Mouse (Mus musculus) testis, adult 2 months (tissue): ENCODE measurements around the gene Med8. TPM values are rescaled to one million over a fixed set of nuclear protein-coding genes. Genes with fewer than 3 reads are reported as not detected.

Experiments
- H3K27ac ChIP-seq: fragments of 200-500 bp; 2 replicates; pipeline ENCODE4 v1.5.1; 2012; ENCODE audit warnings: low read depth, low read length; ENCODE audit not compliant: control insufficient read depth, insufficient read depth
- H3K27me3 ChIP-seq: fragments of 200-500 bp; 2 replicates; pipeline ENCODE4 v1.6.1; 2012; ENCODE audit warnings: mild to moderate bottlenecking, low read length, moderate library complexity; ENCODE audit not compliant: control insufficient read depth, insufficient read depth
- H3K36me3 ChIP-seq: fragments of 200-500 bp; 2 replicates; pipeline ENCODE4 v1.6.1; 2012; ENCODE audit warnings: mild to moderate bottlenecking, low read length; ENCODE audit not compliant: control insufficient read depth, insufficient read depth
- H3K4me1 ChIP-seq: fragments of 200-500 bp; 2 replicates; pipeline ENCODE4 v1.6.1; 2012; ENCODE audit warnings: low read length; ENCODE audit not compliant: control insufficient read depth, insufficient read depth
- H3K4me3 ChIP-seq: fragments of 200-500 bp; 2 replicates; pipeline ENCODE4 v1.5.1; 2012; ENCODE audit warnings: low read depth, mild to moderate bottlenecking, low read length, moderate library complexity, mixed read lengths; ENCODE audit not compliant: control insufficient read depth
- CTCF ChIP-seq: fragments of 200-500 bp; IDR thresholded peaks from 2 replicates; pipeline ENCODE4 v1.5.1; 2012; ENCODE audit warnings: low read depth, mild to moderate bottlenecking, inconsistent platforms, low read length, moderate library complexity; ENCODE audit not compliant: control insufficient read depth, insufficient read depth, insufficient replicate concordance
- POLR2A ChIP-seq: fragments of 200-500 bp; IDR thresholded peaks from 2 replicates; pipeline ENCODE4 v1.6.1; 2012; ENCODE audit warnings: low read depth, mild to moderate bottlenecking, inconsistent platforms, low read length, moderate library complexity; ENCODE audit not compliant: control insufficient read depth
- polyA plus RNA-seq: library from polyadenylated mRNA; depleted of rRNA; stranded (reverse); fragments of >200 nt; gene quantifications from 2 replicates; pipeline ENCODE4 v1.2.3, GENCODE M21; 2012

Med8 gene
- polyA plus RNA-seq, 1 experiment, result 29.0 TPM

DNA sequence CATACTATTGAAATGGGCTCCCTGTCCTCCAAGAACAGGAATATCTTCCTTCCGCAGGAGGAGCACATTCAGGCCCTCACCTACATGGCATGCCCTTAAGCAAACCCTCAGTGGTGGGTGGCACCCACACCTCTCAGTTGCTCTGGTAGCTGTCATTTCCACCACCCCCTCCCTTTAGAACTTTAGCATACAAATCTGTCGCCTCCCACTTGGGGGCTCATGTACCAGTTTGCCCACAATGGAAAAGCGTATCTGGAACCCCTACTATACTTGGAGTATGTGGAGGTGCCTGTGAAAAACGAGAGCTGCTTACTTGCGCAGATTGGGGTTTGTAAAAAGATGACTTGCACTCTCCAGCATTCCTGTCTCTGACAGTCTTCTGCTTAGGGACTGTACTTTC is 7.2 kb downstream of the Med8 start:
- TF ChIP-seq CTCF (no peak), POLR2A (no peak)
- Histone ChIP-seq H3K36me3 (peaks cover 12% of the 10 kb centered on the region), H3K27ac (no peak overlapping the region), H3K4me1 (no peaks in the 10 kb centered on the region), H3K4me3 (no peak overlapping the region), H3K27me3 (no peaks in the 10 kb centered on the region)

DNA sequence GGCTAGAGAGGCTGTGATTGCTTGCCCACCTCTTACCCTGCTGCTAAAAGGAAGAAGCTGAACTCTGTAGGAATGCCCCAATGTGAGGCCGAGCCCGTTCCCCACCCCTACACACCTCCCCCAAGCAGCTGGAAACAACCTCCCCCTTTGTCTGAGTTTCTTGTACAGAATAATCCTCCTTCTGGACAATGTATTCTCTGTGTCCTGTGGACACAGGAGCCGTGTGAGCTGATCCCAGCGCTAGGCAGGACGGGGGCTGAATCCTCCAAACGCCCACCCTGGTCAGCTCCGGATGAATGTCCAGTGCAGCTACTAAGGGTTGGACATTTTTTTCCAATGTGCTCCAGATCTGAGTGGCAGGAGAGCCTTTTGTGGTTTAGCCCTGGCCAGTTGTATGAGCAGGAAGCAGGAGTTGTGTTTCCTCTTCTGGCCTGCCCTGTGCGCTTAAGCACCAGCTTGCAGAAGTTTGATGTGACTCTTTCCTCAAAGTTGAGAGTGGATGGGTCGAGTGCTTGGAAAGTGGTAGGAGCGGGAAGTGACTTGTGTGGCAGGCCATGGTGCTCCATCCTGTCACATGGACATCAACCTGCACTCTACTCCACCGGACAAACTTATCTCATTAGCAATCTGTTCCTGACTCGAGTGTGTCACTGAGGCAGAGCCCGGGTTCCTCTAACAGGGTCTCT is 8.1 kb downstream of the Med8 start:
- Histone ChIP-seq H3K4me1 (peaks cover 2% of the 10 kb centered on the region; the same call in 1 of the 2 replicates), H3K27me3 (no peaks in the 10 kb centered on the region), H3K36me3 (peaks cover 10% of the 10 kb centered on the region), H3K4me3 (no peak overlapping the region), H3K27ac (no peak overlapping the region)
- no peak for TF ChIP-seq CTCF
- TF ChIP-seq POLR2A, result no peak

DNA sequence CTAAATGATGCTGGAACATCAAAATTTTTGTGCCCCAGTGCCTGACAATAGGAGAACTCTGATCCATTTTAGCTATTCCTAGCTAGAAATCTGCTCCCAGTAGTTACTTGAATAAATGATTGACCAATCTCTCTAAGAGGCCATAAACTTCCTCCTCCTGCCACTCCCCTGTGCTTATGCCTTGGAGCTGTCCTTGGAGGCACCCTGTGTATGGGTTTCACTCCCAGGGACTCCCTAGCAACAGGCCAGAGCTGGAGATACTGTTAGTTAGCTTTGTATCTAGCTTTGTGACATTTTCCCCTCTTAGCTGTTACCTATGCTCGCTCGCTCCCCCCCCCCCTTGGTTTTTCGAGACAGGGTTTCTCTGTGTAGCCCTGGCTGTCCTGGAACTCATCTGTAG is 12.2 kb downstream of the Med8 start:
- Histone ChIP-seq H3K36me3 (0 out of 2 replicates have a peak, but pooled peaks cover 1% of the 10 kb centered on the region), H3K27me3 (no peaks in the 10 kb centered on the region), H3K4me3 (no peak overlapping the region), H3K27ac (no peak overlapping the region), H3K4me1 (peaks cover 2% of the 10 kb centered on the region; the same call in 1 of the 2 replicates)
- TF ChIP-seq CTCF, result no peak
- TF ChIP-seq POLR2A, result no peak

DNA sequence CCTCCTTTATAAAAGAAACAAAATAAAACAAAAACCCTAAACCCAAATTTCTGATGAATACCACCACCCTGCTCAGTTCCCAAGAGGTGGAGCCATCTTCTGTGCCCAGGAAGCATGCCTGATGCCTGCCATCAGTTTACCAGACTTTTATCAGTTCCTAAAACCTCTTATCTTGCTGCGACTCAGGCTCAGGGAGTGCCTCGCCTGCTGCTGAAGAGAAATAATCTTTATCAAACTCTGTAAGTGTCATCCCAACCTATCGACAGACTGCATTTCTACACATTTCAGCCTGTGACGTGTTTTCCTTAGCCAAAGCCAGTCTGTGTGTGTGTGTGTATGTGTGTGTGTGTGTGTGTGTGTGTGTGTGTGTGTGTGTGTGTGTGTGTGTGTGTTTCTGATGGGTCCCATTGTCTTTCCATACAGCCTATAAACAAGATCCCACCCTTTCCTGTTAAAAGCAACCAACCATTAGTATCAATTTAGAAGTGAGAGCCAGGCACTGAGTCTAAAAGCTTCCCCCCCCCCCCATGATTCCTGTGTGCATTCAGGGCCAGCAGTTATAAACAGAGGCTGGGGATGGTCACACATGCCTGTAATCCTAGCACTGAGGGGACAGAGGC is 15.5 kb downstream of the Med8 start:
- Histone ChIP-seq H3K27me3 (no peaks in the 10 kb centered on the region), H3K27ac (no peak overlapping the region), H3K4me1 (peaks cover 18% of the 10 kb centered on the region), H3K4me3 (no peak overlapping the region), H3K36me3 (0 out of 2 replicates have a peak, but pooled peaks cover 1% of the 10 kb centered on the region)
- TF ChIP-seq POLR2A (no peak), CTCF (no peak)

DNA sequence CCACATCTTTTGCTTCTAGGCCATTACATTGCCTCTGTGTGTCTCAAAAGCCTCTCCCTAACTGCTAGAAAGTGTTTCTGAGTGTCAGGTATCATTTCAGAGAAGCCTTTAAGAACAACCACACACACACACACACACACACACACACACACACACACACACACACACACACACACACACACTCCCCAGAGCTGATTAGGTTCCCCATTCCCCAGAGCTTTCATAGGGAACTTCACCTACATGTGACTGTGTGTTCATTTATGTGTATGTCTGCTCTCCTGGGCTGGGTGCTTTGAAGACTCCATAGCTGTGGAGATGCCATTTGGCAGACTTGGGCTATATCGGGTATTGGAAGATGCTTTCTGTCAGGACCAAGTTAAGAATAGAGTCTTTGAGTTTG is 16.2 kb downstream of the Med8 start:
- no peak for TF ChIP-seq CTCF
- no peak overlapping the region for H3K27ac ChIP-seq
- 0 out of 2 replicates have a peak, but pooled peaks cover 1% of the 10 kb centered on the region for H3K36me3 ChIP-seq
- no peaks in the 10 kb centered on the region for H3K27me3 ChIP-seq
- peaks cover 18% of the 10 kb centered on the region for H3K4me1 ChIP-seq
- H3K4me3 ChIP-seq, result no peak overlapping the region

DNA sequence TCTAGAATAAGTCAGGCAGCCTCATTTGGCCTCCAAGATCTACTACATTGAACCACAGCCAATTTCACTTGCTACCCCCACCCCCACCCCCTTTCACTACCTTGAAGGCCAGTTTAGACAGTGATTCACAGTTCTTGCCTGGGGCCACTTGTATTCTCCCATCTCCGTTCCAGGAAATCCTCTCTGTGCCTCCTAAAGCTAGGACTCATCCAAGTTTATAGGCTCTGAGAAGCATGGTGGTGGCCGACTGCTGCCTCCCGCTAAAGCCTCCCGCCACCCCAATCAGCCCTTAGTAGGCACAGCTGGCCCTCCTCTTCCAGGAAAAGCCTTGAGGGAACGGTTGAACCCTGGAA is 18.3 kb downstream of the Med8 start:
- Histone ChIP-seq H3K36me3 (peaks cover 1% of the 10 kb centered on the region), H3K27ac (peak overlapping the region; percentile 15; the same call in 1 of the 2 replicates), H3K4me1 (peaks cover 17% of the 10 kb centered on the region), H3K27me3 (no peaks in the 10 kb centered on the region), H3K4me3 (peak overlapping the region; percentile 56)
- TF ChIP-seq CTCF (no peak), POLR2A (no peak)

DNA sequence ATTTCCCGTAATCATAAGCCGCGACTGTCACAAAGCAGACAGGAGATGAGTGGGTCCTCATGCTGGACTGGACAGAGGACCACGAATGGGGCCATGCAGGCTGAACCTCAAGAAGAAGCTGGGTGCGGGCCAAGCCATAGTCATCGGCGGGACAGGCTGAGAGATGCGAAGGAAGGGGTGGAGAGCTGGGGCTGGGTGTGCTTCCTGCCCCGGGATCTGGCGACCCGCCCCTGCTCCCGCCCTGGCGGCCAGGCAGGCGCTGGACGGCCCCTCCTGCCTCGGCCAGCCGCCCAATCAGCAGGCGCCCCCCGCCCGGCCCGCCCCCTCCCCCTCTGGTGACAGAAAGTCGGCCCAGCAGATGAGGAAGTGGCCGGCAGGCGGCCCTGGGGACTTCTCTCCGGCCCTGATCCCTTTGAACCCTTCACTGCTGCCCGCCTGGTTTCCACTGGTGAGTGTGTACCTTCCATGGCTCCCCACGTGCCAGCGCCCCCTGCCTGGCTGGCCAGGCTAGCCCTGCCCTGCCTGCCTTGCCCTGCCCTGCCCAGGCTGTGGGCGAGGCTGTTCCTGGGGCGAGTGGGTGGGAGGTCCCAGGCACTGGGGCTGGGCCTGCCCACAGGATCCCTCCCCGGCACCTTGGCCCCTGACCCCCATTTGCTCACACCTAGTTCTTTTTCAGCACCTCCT is 18.8 kb downstream of the Med8 start, which contains the start of gene Elovl1:
TSS of gene Elovl1 (plus strand) at position 326 of the 684 bp plus-strand sequence.
- H3K27me3 ChIP-seq, result no peaks in the 10 kb centered on the region
- peak within 1 kb of the TSS; percentile 63 for H3K4me3 ChIP-seq
- H3K36me3 ChIP-seq, result peaks cover 1% of the 10 kb centered on the region
- TF ChIP-seq CTCF (0 out of 2 replicates have a peak, but pooled peaks have one; percentile 19), POLR2A (no peak)
- H3K4me1 ChIP-seq, result peaks cover 17% of the 10 kb centered on the region
- H3K27ac ChIP-seq, result peak within 1 kb of the TSS; percentile 15
